Mouse (Mus musculus): Measurements from ENCODE around the gene Limch1. TPM values are rescaled to one million over a fixed set of nuclear protein-coding genes. Genes with fewer than 3 reads are reported as not detected.

The Limch1 gene
- polyA plus RNA-seq, 1 experiment from 2014 or later: 368 TPM

GRCm38 (mm10) chr5:66876018-66876805 is 130.6 kb downstream of the Limch1 start:
- ATAC-seq (no peak), DNase-seq (ENCODE audit: low spot score) (no peak)
- 58% methylated on average over 10 of the region's 10 CpGs for WGBS
- TF ChIP-seq CTCF (IDR thresholded peaks at IDR 0.05): no peak
- no peak for TF ChIP-seq EP300 (IDR thresholded peaks at IDR 0.05)
- Histone ChIP-seq H3K9me3 (ENCODE audit: low read length) (no peaks in the 10 kb centered on the region), H3K4me1 (ENCODE audit: insufficient read depth, low read depth, low read length) (peaks cover under 1% of the 10 kb centered on the region; the same call in 1 of the 2 replicates), H3K36me3 (ENCODE audit: insufficient read depth, low read length) (no peaks in the 10 kb centered on the region), H3K4me2 (replicated peaks; ENCODE audit: low read depth, low read length) (no peak overlapping the region), H3K4me3 (ENCODE audit: low read depth, low read length) (no peak overlapping the region), H3K27me3 (replicated peaks; ENCODE audit: insufficient read depth, low read length) (no peaks in the 10 kb centered on the region), H3K9ac (replicated peaks; ENCODE audit: low read depth) (no peak overlapping the region), H3K27ac (ENCODE audit: low read length) (no peak overlapping the region; the same call in 1 of the 2 replicates)

- Histone ChIP-seq H3K27me3 (replicated peaks; ENCODE audit: insufficient read depth, low read length) (no peaks in the 10 kb centered on the region), H3K4me3 (ENCODE audit: low read depth, low read length) (no peak overlapping the region), H3K9me3 (ENCODE audit: low read length) (no peaks in the 10 kb centered on the region), H3K4me1 (ENCODE audit: insufficient read depth, low read depth, low read length) (peaks cover 8% of the 10 kb centered on the region; the same call in 1 of the 2 replicates), H3K36me3 (ENCODE audit: insufficient read depth, low read length) (no peaks in the 10 kb centered on the region), H3K9ac (replicated peaks; ENCODE audit: low read depth) (no peak overlapping the region), H3K4me2 (replicated peaks; ENCODE audit: low read depth, low read length) (no peak overlapping the region), H3K27ac (ENCODE audit: low read length) (no peak overlapping the region)
- ATAC-seq: no peak
- WGBS: 56% methylated on average over 5 of the region's 5 CpGs
- TF ChIP-seq CTCF (IDR thresholded peaks at IDR 0.05) (no peak), EP300 (IDR thresholded peaks at IDR 0.05) (no peak)
- DNase-seq (ENCODE audit: low spot score): no peak
Measured at GRCm38 (mm10) chr5:66877066-66877465, 131.4 kb downstream of the Limch1 start.

GRCm38 (mm10) chr5:66881901-66882341 is 136.3 kb downstream of the Limch1 start:
- TF ChIP-seq EP300 (IDR thresholded peaks at IDR 0.05) (peak; percentile 100), CTCF (IDR thresholded peaks at IDR 0.05) (no peak)
- no peak overlapping the region for H3K4me3 ChIP-seq (ENCODE audit: low read depth, low read length)
- no peak overlapping the region for H3K4me2 ChIP-seq (replicated peaks; ENCODE audit: low read depth, low read length)
- peak overlapping the region; percentile 60 for H3K27ac ChIP-seq (ENCODE audit: low read length)
- H3K27me3 ChIP-seq (replicated peaks; ENCODE audit: insufficient read depth, low read length): no peaks in the 10 kb centered on the region
- peak; percentile 81 for ATAC-seq
- H3K9me3 ChIP-seq (ENCODE audit: low read length): no peaks in the 10 kb centered on the region
- WGBS: 25% methylated on average over 3 of the region's 3 CpGs
- no peaks in the 10 kb centered on the region for H3K36me3 ChIP-seq (ENCODE audit: insufficient read depth, low read length)
- peak; percentile 89 for DNase-seq (ENCODE audit: low spot score)
- no peak overlapping the region for H3K9ac ChIP-seq (replicated peaks; ENCODE audit: low read depth)
- peaks cover 8% of the 10 kb centered on the region; the same call in 1 of the 2 replicates for H3K4me1 ChIP-seq (ENCODE audit: insufficient read depth, low read depth, low read length)

GRCm38 (mm10) chr5:66882718-66883117 is 137.1 kb downstream of the Limch1 start:
- DNase-seq (ENCODE audit: low spot score) (no peak), ATAC-seq (no peak)
- Histone ChIP-seq H3K27ac (ENCODE audit: low read length) (0 out of 2 replicates have a peak overlapping the region, but pooled peaks have one; percentile 60), H3K4me1 (ENCODE audit: insufficient read depth, low read depth, low read length) (peaks cover 8% of the 10 kb centered on the region; the same call in 1 of the 2 replicates), H3K9ac (replicated peaks; ENCODE audit: low read depth) (no peak overlapping the region), H3K36me3 (ENCODE audit: insufficient read depth, low read length) (no peaks in the 10 kb centered on the region), H3K4me2 (replicated peaks; ENCODE audit: low read depth, low read length) (no peak overlapping the region), H3K4me3 (ENCODE audit: low read depth, low read length) (no peak overlapping the region), H3K27me3 (replicated peaks; ENCODE audit: insufficient read depth, low read length) (no peaks in the 10 kb centered on the region), H3K9me3 (ENCODE audit: low read length) (no peaks in the 10 kb centered on the region)
- WGBS: 82% methylated on average over 13 of the region's 13 CpGs
- TF ChIP-seq EP300 (IDR thresholded peaks at IDR 0.05): no peak; the same call in 1 of the 2 replicates
- TF ChIP-seq CTCF (IDR thresholded peaks at IDR 0.05): no peak

GRCm38 (mm10) chr5:66884505-66884904 is 138.9 kb downstream of the Limch1 start:
- H3K36me3 ChIP-seq (ENCODE audit: insufficient read depth, low read length): no peaks in the 10 kb centered on the region
- 38% methylated on average over 4 of the region's 4 CpGs for WGBS
- TF ChIP-seq CTCF (IDR thresholded peaks at IDR 0.05) (no peak), EP300 (IDR thresholded peaks at IDR 0.05) (peak; percentile 73; the same call in 1 of the 2 replicates)
- ATAC-seq (peak; percentile 46), DNase-seq (ENCODE audit: low spot score) (peak; percentile 81)
- H3K27ac ChIP-seq (ENCODE audit: low read length): peak overlapping the region; percentile 21; the same call in 1 of the 2 replicates
- no peak overlapping the region for H3K4me3 ChIP-seq (ENCODE audit: low read depth, low read length)
- H3K27me3 ChIP-seq (replicated peaks; ENCODE audit: insufficient read depth, low read length): no peaks in the 10 kb centered on the region
- no peak overlapping the region for H3K9ac ChIP-seq (replicated peaks; ENCODE audit: low read depth)
- H3K9me3 ChIP-seq (ENCODE audit: low read length): no peaks in the 10 kb centered on the region
- peaks cover 8% of the 10 kb centered on the region; the same call in 1 of the 2 replicates for H3K4me1 ChIP-seq (ENCODE audit: insufficient read depth, low read depth, low read length)
- no peak overlapping the region for H3K4me2 ChIP-seq (replicated peaks; ENCODE audit: low read depth, low read length)

- no peak for TF ChIP-seq CTCF (IDR thresholded peaks at IDR 0.05)
- TF ChIP-seq EP300 (IDR thresholded peaks at IDR 0.05): peak; percentile 90
- no peak overlapping the region for H3K4me3 ChIP-seq (ENCODE audit: low read depth, low read length)
- no peaks in the 10 kb centered on the region for H3K9me3 ChIP-seq (ENCODE audit: low read length)
- H3K4me2 ChIP-seq (replicated peaks; ENCODE audit: low read depth, low read length): no peak overlapping the region
- H3K9ac ChIP-seq (replicated peaks; ENCODE audit: low read depth): no peak overlapping the region
- DNase-seq (ENCODE audit: low spot score) (peak; percentile 92), ATAC-seq (peak; percentile 70)
- peak overlapping the region; percentile 66 for H3K27ac ChIP-seq (ENCODE audit: low read length)
- 45% methylated on average over 5 of the region's 5 CpGs for WGBS
- H3K36me3 ChIP-seq (ENCODE audit: insufficient read depth, low read length): no peaks in the 10 kb centered on the region
- H3K27me3 ChIP-seq (replicated peaks; ENCODE audit: insufficient read depth, low read length): no peaks in the 10 kb centered on the region
- H3K4me1 ChIP-seq (ENCODE audit: insufficient read depth, low read depth, low read length): peaks cover 4% of the 10 kb centered on the region; the same call in 1 of the 2 replicates
Measured at GRCm38 (mm10) chr5:66886410-66887120, 140.9 kb downstream of the Limch1 start.
